Mouse (Mus musculus) G1E (cell line): ENCODE measurements around the gene Lap3.

Experiments
- CTCF ChIP-seq: IDR thresholded peaks from 2 replicates; pipeline ENCODE4 v1.5.1; 2012; ENCODE audit warnings: low read depth, low read length, inconsistent platforms, mixed read lengths
- GATA1 ChIP-seq: IDR thresholded peaks from 2 replicates; pipeline ENCODE4 v1.6.1; 2012; ENCODE audit warnings: borderline replicate concordance, low read length, inconsistent platforms, mixed read lengths
- GATA2 ChIP-seq: IDR thresholded peaks from 2 replicates; pipeline ENCODE4 v1.6.1; 2012; ENCODE audit warnings: low read depth, low read length, inconsistent platforms, borderline replicate concordance
- POLR2AphosphoS5 ChIP-seq: IDR thresholded peaks from 2 replicates; pipeline ENCODE4 v1.6.1; 2012; ENCODE audit warnings: low read depth, low read length, inconsistent platforms; ENCODE audit not compliant: insufficient replicate concordance

GRCm38 (mm10) chr5:45444130-45444832 is 48.9 kb upstream of the Lap3 start:
- TF ChIP-seq CTCF (no peak), GATA2 (no peak), GATA1 (no peak), POLR2AphosphoS5 (no peak)
